Mouse (Mus musculus): ENCODE data around the gene Enoph1. TPM values are rescaled to one million over a fixed set of nuclear protein-coding genes. Genes with fewer than 3 reads are reported as not detected.

Enoph1 gene
- polyA plus RNA-seq, 1 experiment from 2014 or later = 61.3 TPM

DNA sequence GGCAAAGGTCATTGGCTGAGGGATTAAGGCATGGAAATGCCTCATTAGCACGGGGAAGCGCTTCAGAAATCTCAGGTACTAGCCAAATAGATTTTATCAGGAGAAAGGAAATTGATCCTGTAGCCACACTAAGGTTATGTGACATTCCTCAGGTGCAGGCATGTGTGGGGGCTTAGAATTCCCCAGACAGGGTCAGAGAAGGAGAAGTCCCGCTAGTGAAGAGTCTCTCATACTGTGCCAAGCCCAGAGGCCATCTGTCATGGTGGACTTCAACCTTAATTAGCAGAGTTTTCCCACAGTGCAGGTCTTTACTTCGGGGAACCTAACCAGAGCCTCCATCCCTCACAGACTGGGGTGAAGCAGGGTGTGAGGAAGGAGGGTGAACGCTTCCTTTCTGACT, 57.2 kb downstream of the Enoph1 start:
- H3K4me1 ChIP-seq (ENCODE audit: control insufficient read depth, insufficient read depth, low read length) = peaks cover 1% of the 10 kb centered on the region
- no peaks in the 10 kb centered on the region for H3K27me3 ChIP-seq (ENCODE audit: control insufficient read depth, insufficient read depth, low read depth, low read length)
- H3K4me2 ChIP-seq (ENCODE audit: low read length) = no peak overlapping the region
- H3K36me3 ChIP-seq (ENCODE audit: control insufficient read depth, insufficient read depth, low read length) = no peaks in the 10 kb centered on the region
- no peak overlapping the region for H3K9ac ChIP-seq (ENCODE audit: low read depth, low read length)
- H3K9me3 ChIP-seq (replicated peaks; ENCODE audit: control insufficient read depth, low read length, poor library complexity, severe bottlenecking) = no peaks in the 10 kb centered on the region
- no peak overlapping the region for H3K27ac ChIP-seq (ENCODE audit: low read length)
- no peak for ATAC-seq
- WGBS = 67% methylated on average over 5 of the region's 5 CpGs
- no peak overlapping the region for H3K4me3 ChIP-seq (ENCODE audit: low read depth, low read length)

DNA sequence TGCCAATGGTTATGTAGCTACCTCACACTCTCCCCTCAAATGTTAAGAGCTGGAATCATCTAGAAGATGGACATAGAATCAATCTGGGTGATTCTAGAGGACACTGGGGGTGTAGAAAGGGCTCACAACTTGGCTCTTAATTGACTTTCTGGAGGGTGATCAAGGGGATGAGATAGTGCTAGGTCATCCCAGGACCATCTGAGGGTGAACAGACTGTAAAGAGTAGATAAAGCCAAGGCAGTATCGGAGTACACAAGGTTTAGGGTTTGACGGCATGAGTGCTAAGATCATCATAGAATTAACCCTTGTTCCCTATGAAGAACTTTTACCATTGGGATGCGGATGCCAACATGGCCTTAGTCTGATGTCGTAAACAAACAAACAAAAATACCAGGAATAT, 58.2 kb downstream of the Enoph1 start:
- no peak overlapping the region for H3K9ac ChIP-seq (ENCODE audit: low read depth, low read length)
- no peaks in the 10 kb centered on the region for H3K4me1 ChIP-seq (ENCODE audit: control insufficient read depth, insufficient read depth, low read length)
- WGBS = 94% methylated on average over 4 of the region's 4 CpGs
- no peak for ATAC-seq
- no peak overlapping the region for H3K4me3 ChIP-seq (ENCODE audit: low read depth, low read length)
- no peaks in the 10 kb centered on the region for H3K27me3 ChIP-seq (ENCODE audit: control insufficient read depth, insufficient read depth, low read depth, low read length)
- no peaks in the 10 kb centered on the region for H3K36me3 ChIP-seq (ENCODE audit: control insufficient read depth, insufficient read depth, low read length)
- H3K4me2 ChIP-seq (ENCODE audit: low read length) = no peak overlapping the region
- no peaks in the 10 kb centered on the region for H3K9me3 ChIP-seq (replicated peaks; ENCODE audit: control insufficient read depth, low read length, poor library complexity, severe bottlenecking)
- no peak overlapping the region for H3K27ac ChIP-seq (ENCODE audit: low read length)

DNA sequence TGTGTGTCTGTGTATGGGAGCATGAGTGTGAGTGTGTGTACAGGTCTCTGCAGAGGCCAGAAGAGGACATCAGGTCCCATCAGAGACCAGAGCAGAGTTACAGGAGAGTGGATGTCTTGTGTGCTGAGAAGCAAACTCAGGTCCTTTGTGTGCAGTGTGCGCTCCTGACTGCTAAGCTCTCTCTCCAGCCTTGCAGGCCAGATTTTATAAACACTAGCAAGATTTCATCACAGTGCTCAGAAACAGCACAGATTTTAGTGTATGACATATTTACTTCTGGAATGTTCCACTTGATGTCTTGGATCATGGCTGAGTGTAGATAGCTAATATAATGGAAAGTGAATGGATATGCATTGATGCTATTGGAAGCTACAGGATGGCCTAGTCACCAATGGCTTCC, 62.6 kb downstream of the Enoph1 start:
- Histone ChIP-seq H3K9ac (ENCODE audit: low read depth, low read length) (no peak overlapping the region), H3K36me3 (ENCODE audit: control insufficient read depth, insufficient read depth, low read length) (no peaks in the 10 kb centered on the region), H3K4me2 (ENCODE audit: low read length) (no peak overlapping the region), H3K27ac (ENCODE audit: low read length) (no peak overlapping the region), H3K4me1 (ENCODE audit: control insufficient read depth, insufficient read depth, low read length) (no peaks in the 10 kb centered on the region), H3K27me3 (ENCODE audit: control insufficient read depth, insufficient read depth, low read depth, low read length) (no peaks in the 10 kb centered on the region), H3K4me3 (ENCODE audit: low read depth, low read length) (no peak overlapping the region), H3K9me3 (replicated peaks; ENCODE audit: control insufficient read depth, low read length, poor library complexity, severe bottlenecking) (no peaks in the 10 kb centered on the region)
- WGBS = 83% methylated on average over 1 of the region's 1 CpGs
- ATAC-seq = no peak

DNA sequence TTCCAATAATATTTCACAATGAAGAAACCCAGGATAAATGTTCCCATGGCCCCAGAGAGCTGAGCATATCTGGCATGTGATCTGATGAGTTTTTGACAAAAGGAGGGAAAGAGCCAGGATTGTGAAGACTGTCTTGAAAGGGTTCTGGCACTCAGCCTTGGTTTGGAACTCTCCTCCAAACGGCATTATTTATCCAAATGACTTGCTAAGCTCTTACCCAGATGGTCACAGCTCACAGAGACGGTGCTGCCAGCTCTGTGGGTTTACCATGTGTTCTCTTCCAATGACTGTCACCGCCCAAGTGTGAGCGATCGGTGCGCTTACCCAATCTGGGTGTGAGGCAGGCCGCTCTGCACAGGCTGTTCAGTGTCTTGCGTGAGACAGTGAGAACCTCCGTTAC, 69.1 kb downstream of the Enoph1 start:
- Histone ChIP-seq H3K4me1 (ENCODE audit: control insufficient read depth, insufficient read depth, low read length) (no peaks in the 10 kb centered on the region), H3K27me3 (ENCODE audit: control insufficient read depth, insufficient read depth, low read depth, low read length) (no peaks in the 10 kb centered on the region), H3K9ac (ENCODE audit: low read depth, low read length) (no peak overlapping the region), H3K27ac (ENCODE audit: low read length) (no peak overlapping the region), H3K4me3 (ENCODE audit: low read depth, low read length) (no peak overlapping the region), H3K36me3 (ENCODE audit: control insufficient read depth, insufficient read depth, low read length) (no peaks in the 10 kb centered on the region), H3K4me2 (ENCODE audit: low read length) (no peak overlapping the region), H3K9me3 (replicated peaks; ENCODE audit: control insufficient read depth, low read length, poor library complexity, severe bottlenecking) (no peaks in the 10 kb centered on the region)
- peak; percentile 77 for ATAC-seq
- 66% methylated on average over 9 of the region's 9 CpGs for WGBS

DNA sequence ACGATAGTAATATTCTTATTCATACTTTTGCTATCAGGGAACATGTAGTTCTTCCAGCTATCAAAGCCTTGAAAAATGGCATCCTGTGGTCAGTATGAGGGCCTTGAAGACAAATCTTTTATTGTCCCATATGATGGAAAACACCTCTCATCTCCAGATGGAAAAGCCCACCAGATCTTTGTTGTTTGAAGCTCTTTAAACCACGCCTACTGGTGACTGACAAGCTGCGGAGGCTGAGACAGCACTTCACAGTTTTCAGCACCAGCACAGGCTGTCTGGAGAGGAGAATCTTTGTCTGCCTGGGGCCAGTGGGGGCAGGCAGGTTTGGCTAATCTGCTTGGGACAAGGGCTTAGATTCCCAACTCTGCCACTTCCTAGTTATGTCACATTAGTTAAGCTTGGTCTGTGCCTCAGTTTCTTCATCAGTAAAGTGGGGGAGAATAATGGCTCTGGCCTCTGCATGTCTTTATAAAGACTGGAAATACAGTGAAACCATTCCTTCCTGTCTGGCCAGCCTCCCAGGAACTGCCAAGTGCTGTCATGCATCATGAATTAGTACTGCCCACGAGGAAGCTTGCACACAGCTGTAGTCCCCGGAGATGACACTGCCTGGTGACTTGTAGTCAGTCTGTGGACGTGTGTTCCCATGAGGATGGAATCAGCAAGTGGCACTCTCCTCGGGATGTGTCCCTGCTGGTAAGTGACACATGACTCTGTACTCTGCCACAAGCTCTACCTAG, 69.9 kb downstream of the Enoph1 start:
- Histone ChIP-seq H3K4me3 (ENCODE audit: low read depth, low read length) (no peak overlapping the region), H3K9ac (ENCODE audit: low read depth, low read length) (no peak overlapping the region), H3K27me3 (ENCODE audit: control insufficient read depth, insufficient read depth, low read depth, low read length) (no peaks in the 10 kb centered on the region), H3K9me3 (replicated peaks; ENCODE audit: control insufficient read depth, low read length, poor library complexity, severe bottlenecking) (no peaks in the 10 kb centered on the region), H3K4me1 (ENCODE audit: control insufficient read depth, insufficient read depth, low read length) (no peaks in the 10 kb centered on the region), H3K36me3 (ENCODE audit: control insufficient read depth, insufficient read depth, low read length) (no peaks in the 10 kb centered on the region), H3K4me2 (ENCODE audit: low read length) (no peak overlapping the region), H3K27ac (ENCODE audit: low read length) (no peak overlapping the region)
- ATAC-seq = 0 out of 2 replicates have a peak, but pooled peaks have one; percentile 14
- WGBS = 45% methylated on average over 7 of the region's 7 CpGs

- Histone ChIP-seq H3K4me3 (ENCODE audit: low read depth, low read length) (no peak overlapping the region), H3K27ac (ENCODE audit: low read length) (no peak overlapping the region), H3K4me1 (ENCODE audit: control insufficient read depth, insufficient read depth, low read length) (no peaks in the 10 kb centered on the region), H3K4me2 (ENCODE audit: low read length) (no peak overlapping the region), H3K27me3 (ENCODE audit: control insufficient read depth, insufficient read depth, low read depth, low read length) (no peaks in the 10 kb centered on the region), H3K36me3 (ENCODE audit: control insufficient read depth, insufficient read depth, low read length) (no peaks in the 10 kb centered on the region), H3K9ac (ENCODE audit: low read depth, low read length) (no peak overlapping the region), H3K9me3 (replicated peaks; ENCODE audit: control insufficient read depth, low read length, poor library complexity, severe bottlenecking) (no peaks in the 10 kb centered on the region)
- no peak for ATAC-seq
- WGBS = 80% methylated on average over 3 of the region's 3 CpGs
Measured at GRCm38 (mm10) chr5:100110581-100110980, 70.8 kb downstream of the Enoph1 start.

GRCm38 (mm10) chr5:100113403-100113802, 73.6 kb downstream of the Enoph1 start:
- H3K27me3 ChIP-seq (ENCODE audit: control insufficient read depth, insufficient read depth, low read depth, low read length) = no peaks in the 10 kb centered on the region
- H3K36me3 ChIP-seq (ENCODE audit: control insufficient read depth, insufficient read depth, low read length) = no peaks in the 10 kb centered on the region
- 37% methylated on average over 5 of the region's 5 CpGs for WGBS
- H3K4me1 ChIP-seq (ENCODE audit: control insufficient read depth, insufficient read depth, low read length) = no peaks in the 10 kb centered on the region
- no peak for ATAC-seq
- H3K27ac ChIP-seq (ENCODE audit: low read length) = no peak overlapping the region
- no peak overlapping the region for H3K9ac ChIP-seq (ENCODE audit: low read depth, low read length)
- no peaks in the 10 kb centered on the region for H3K9me3 ChIP-seq (replicated peaks; ENCODE audit: control insufficient read depth, low read length, poor library complexity, severe bottlenecking)
- H3K4me3 ChIP-seq (ENCODE audit: low read depth, low read length) = no peak overlapping the region
- H3K4me2 ChIP-seq (ENCODE audit: low read length) = no peak overlapping the region

Other genes starting within 250 kb of the Enoph1 start
- gene Vamp9, start 133.7 kb upstream of the Enoph1 start, polyA plus RNA-seq (2015; fragmentation: Nextera tagmentation; extraction: Ambion mirVana) = 0.34 and 1.0 TPM in 2 replicates
- gene Hnrnpd, start 61.0 kb upstream of the Enoph1 start, polyA plus RNA-seq (2015; fragmentation: Nextera tagmentation; extraction: Ambion mirVana) = 96.2 and 121 TPM in 2 replicates
- 2.2 and 2.5 TPM in 2 replicates for gene 4930524J08Rik, start 60.9 kb upstream of the Enoph1 start, polyA plus RNA-seq (2015; fragmentation: Nextera tagmentation; extraction: Ambion mirVana)
- gene Hnrnpdl, start 321 bp upstream of the Enoph1 start, polyA plus RNA-seq (2015; fragmentation: Nextera tagmentation; extraction: Ambion mirVana) = 199 and 210 TPM in 2 replicates
- 51.9 and 60.2 TPM in 2 replicates for gene Tmem150c, start 119.8 kb downstream of the Enoph1 start, polyA plus RNA-seq (2015; fragmentation: Nextera tagmentation; extraction: Ambion mirVana)